Mouse (Mus musculus) intestine, embryonic 14.5 days (tissue): Measurements from ENCODE around the gene Gria3. TPM values are rescaled to one million over a fixed set of nuclear protein-coding genes. Genes with fewer than 3 reads are reported as not detected.

Source experiments
- ATAC-seq: fragments of 200-750 bp; cut with Nextera tagmentation; replicated peaks from 2 replicates; pipeline ENCODE4 v1.8.0; 2017; ENCODE audit warnings: low read depth, moderate number of reproducible peaks, moderate TSS enrichment, moderate library complexity; ENCODE audit not compliant: low FRiP score, low TSS enrichment
- DNase-seq: peaks from one replicate; pipeline ENCODE4 v3.0.0-alpha.2; 2018; ENCODE audit warnings: low spot score
- H3K27ac ChIP-seq: fragments of 300-500 bp; sonication (generic); 2 replicates; pipeline ENCODE4 v1.5.1; 2014; ENCODE audit warnings: low read depth, mild to moderate bottlenecking, control low read depth
- H3K27me3 ChIP-seq: fragments of 300-500 bp; sonication (generic); replicated peaks from 2 replicates; pipeline ENCODE4 v1.6.1; 2014; ENCODE audit warnings: low read length, control low read depth; ENCODE audit not compliant: control insufficient read depth, insufficient read depth
- H3K36me3 ChIP-seq: fragments of 300-500 bp; sonication (generic); 2 replicates; pipeline ENCODE4 v1.6.1; 2014; ENCODE audit warnings: low read length, control low read depth; ENCODE audit not compliant: control insufficient read depth, insufficient read depth
- H3K4me1 ChIP-seq: fragments of 300-500 bp; sonication (generic); replicated peaks from 2 replicates; pipeline ENCODE4 v1.6.1; 2014; ENCODE audit warnings: low read length, control low read depth, mixed read lengths; ENCODE audit not compliant: control insufficient read depth, insufficient read depth
- H3K4me2 ChIP-seq: fragments of 300-500 bp; sonication (generic); 2 replicates; pipeline ENCODE4 v1.6.1; 2014; ENCODE audit warnings: low read length
- H3K4me3 ChIP-seq: fragments of 300-500 bp; sonication (generic); 2 replicates; pipeline ENCODE4 v1.5.1; 2014; ENCODE audit warnings: low read depth, low read length, control low read depth, mixed read lengths
- H3K9ac ChIP-seq: fragments of 300-500 bp; sonication (generic); 2 replicates; pipeline ENCODE4 v1.6.1; 2014; ENCODE audit warnings: mild to moderate bottlenecking, low read length
- H3K9me3 ChIP-seq: fragments of 300-500 bp; sonication (generic); 2 replicates; pipeline ENCODE4 v1.6.1; 2016; ENCODE audit warnings: low read length, control low read depth; ENCODE audit not compliant: control insufficient read depth
- WGBS: fragments of 180-500 bp; shearing (Covaris S2); extraction: QIAGEN DNeasy Blood & Tissue Kit; methylation state at CpG from one replicate; pipeline ENCODE4 v1.1.7; 2014; 5-methylcytosine and 5-hydroxymethylcytosine counted together
- polyA plus RNA-seq: library from polyadenylated mRNA; unstranded; fragments of >200 nt; fragmentation: Nextera tagmentation; extraction: Ambion mirVana; gene quantifications from 2 replicates; pipeline ENCODE4 v1.2.1, GENCODE M21; 2014

Gria3 gene
- polyA plus RNA-seq, 1 experiment from 2014 or later, result 7.6 TPM

- Histone ChIP-seq H3K4me1 (no peaks in the 10 kb centered on the region), H3K4me3 (no peak overlapping the region), H3K27me3 (no peaks in the 10 kb centered on the region), H3K4me2 (no peak overlapping the region), H3K9me3 (no peaks in the 10 kb centered on the region), H3K27ac (no peak overlapping the region), H3K9ac (no peak overlapping the region), H3K36me3 (no peaks in the 10 kb centered on the region)
- DNase-seq, result no peak
- 43% methylated on average over 1 of the region's 1 CpGs for WGBS
- no peak for ATAC-seq
Observed at GRCm38 (mm10) chrX:41409791-41410190, 9.1 kb downstream of the Gria3 start.

GRCm38 (mm10) chrX:41425651-41426050 is 25.0 kb downstream of the Gria3 start:
- no peaks in the 10 kb centered on the region for H3K9me3 ChIP-seq
- no peaks in the 10 kb centered on the region for H3K27me3 ChIP-seq
- ATAC-seq (no peak), DNase-seq (no peak)
- H3K36me3 ChIP-seq, result no peaks in the 10 kb centered on the region
- no peaks in the 10 kb centered on the region for H3K4me1 ChIP-seq
- H3K9ac ChIP-seq, result no peak overlapping the region
- H3K27ac ChIP-seq, result no peak overlapping the region
- WGBS, result 52% methylated on average over 6 of the region's 6 CpGs
- no peak overlapping the region for H3K4me3 ChIP-seq
- no peak overlapping the region for H3K4me2 ChIP-seq

GRCm38 (mm10) chrX:41428011-41428410 is 27.4 kb downstream of the Gria3 start:
- Histone ChIP-seq H3K27ac (no peak overlapping the region), H3K4me1 (no peaks in the 10 kb centered on the region), H3K4me2 (no peak overlapping the region), H3K27me3 (no peaks in the 10 kb centered on the region), H3K36me3 (no peaks in the 10 kb centered on the region), H3K9ac (no peak overlapping the region), H3K9me3 (no peaks in the 10 kb centered on the region), H3K4me3 (no peak overlapping the region)
- ATAC-seq (no peak), DNase-seq (no peak)
- 41% methylated on average over 5 of the region's 5 CpGs for WGBS

- H3K9me3 ChIP-seq, result no peaks in the 10 kb centered on the region
- no peak for ATAC-seq
- no peak overlapping the region for H3K27ac ChIP-seq
- H3K27me3 ChIP-seq, result no peaks in the 10 kb centered on the region
- H3K36me3 ChIP-seq, result no peaks in the 10 kb centered on the region
- no peak overlapping the region for H3K4me2 ChIP-seq
- H3K4me1 ChIP-seq, result no peaks in the 10 kb centered on the region
- H3K4me3 ChIP-seq, result no peak overlapping the region
- WGBS, result 21% methylated on average over 1 of the region's 1 CpGs
- H3K9ac ChIP-seq, result no peak overlapping the region
- DNase-seq, result no peak
Observed at GRCm38 (mm10) chrX:41435541-41435940, 34.9 kb downstream of the Gria3 start.

- Histone ChIP-seq H3K4me2 (no peak overlapping the region), H3K9ac (no peak overlapping the region), H3K4me3 (no peak overlapping the region), H3K9me3 (no peaks in the 10 kb centered on the region), H3K27ac (no peak overlapping the region), H3K4me1 (no peaks in the 10 kb centered on the region), H3K36me3 (no peaks in the 10 kb centered on the region), H3K27me3 (no peaks in the 10 kb centered on the region)
- ATAC-seq (no peak), DNase-seq (no peak)
- WGBS, result 80% methylated on average over 5 of the region's 5 CpGs
Observed at GRCm38 (mm10) chrX:41438841-41439240, 38.2 kb downstream of the Gria3 start.

- no peaks in the 10 kb centered on the region for H3K9me3 ChIP-seq
- no peaks in the 10 kb centered on the region for H3K27me3 ChIP-seq
- H3K4me3 ChIP-seq, result no peak overlapping the region
- H3K4me2 ChIP-seq, result no peak overlapping the region
- H3K36me3 ChIP-seq, result no peaks in the 10 kb centered on the region
- no peak for DNase-seq
- ATAC-seq, result no peak
- 55% methylated on average over 1 of the region's 1 CpGs for WGBS
- no peak overlapping the region for H3K9ac ChIP-seq
- no peak overlapping the region for H3K27ac ChIP-seq
- H3K4me1 ChIP-seq, result no peaks in the 10 kb centered on the region
Observed at GRCm38 (mm10) chrX:41448876-41449275, 48.2 kb downstream of the Gria3 start.

- no peak overlapping the region for H3K27ac ChIP-seq
- H3K4me1 ChIP-seq, result no peaks in the 10 kb centered on the region
- H3K4me3 ChIP-seq, result no peak overlapping the region
- H3K9me3 ChIP-seq, result no peaks in the 10 kb centered on the region
- no peak overlapping the region for H3K9ac ChIP-seq
- no peaks in the 10 kb centered on the region for H3K27me3 ChIP-seq
- no peaks in the 10 kb centered on the region for H3K36me3 ChIP-seq
- WGBS, result 88% methylated on average over 2 of the region's 2 CpGs
- DNase-seq (no peak), ATAC-seq (no peak)
- no peak overlapping the region for H3K4me2 ChIP-seq
Observed at GRCm38 (mm10) chrX:41477486-41477885, 76.8 kb downstream of the Gria3 start.

- Histone ChIP-seq H3K27ac (no peak overlapping the region), H3K9ac (no peak overlapping the region), H3K36me3 (no peaks in the 10 kb centered on the region), H3K4me2 (no peak overlapping the region), H3K9me3 (no peaks in the 10 kb centered on the region), H3K27me3 (no peaks in the 10 kb centered on the region), H3K4me3 (no peak overlapping the region), H3K4me1 (no peaks in the 10 kb centered on the region)
- 44% methylated on average over 4 of the region's 4 CpGs for WGBS
- DNase-seq, result no peak
- no peak for ATAC-seq
Observed at GRCm38 (mm10) chrX:41496528-41496927, 95.9 kb downstream of the Gria3 start.

- Histone ChIP-seq H3K36me3 (no peaks in the 10 kb centered on the region), H3K4me3 (no peak overlapping the region), H3K4me2 (no peak overlapping the region), H3K27me3 (no peaks in the 10 kb centered on the region), H3K27ac (no peak overlapping the region), H3K9ac (no peak overlapping the region), H3K9me3 (no peaks in the 10 kb centered on the region), H3K4me1 (no peaks in the 10 kb centered on the region)
- 74% methylated on average over 3 of the region's 3 CpGs for WGBS
- DNase-seq (no peak), ATAC-seq (no peak)
Observed at GRCm38 (mm10) chrX:41505371-41505770, 104.7 kb downstream of the Gria3 start.
